Mouse (Mus musculus) adrenal gland, adult 2 months (tissue): ENCODE results near the gene Tmem216. TPM values are rescaled to one million over a fixed set of nuclear protein-coding genes. Genes with fewer than 3 reads are reported as not detected.

Experiments
- DNase-seq: peaks from one replicate; pipeline ENCODE4 v3.0.0; 2021
- polyA plus RNA-seq: library from polyadenylated mRNA; depleted of rRNA; stranded (reverse); fragments of >200 nt; gene quantifications from 2 replicates; pipeline ENCODE4 v1.2.3, GENCODE M21; 2012; rRNA removed
- total RNA-seq, 2 experiments: library from RNA; stranded (reverse); gene quantifications; 2 replicates each; pipeline ENCODE4 v1.2.3; 2021

Tmem216 gene
- total and polyA plus RNA-seq, 3 experiments, result 14.5 to 23.1 (median 16.0) TPM

DNA sequence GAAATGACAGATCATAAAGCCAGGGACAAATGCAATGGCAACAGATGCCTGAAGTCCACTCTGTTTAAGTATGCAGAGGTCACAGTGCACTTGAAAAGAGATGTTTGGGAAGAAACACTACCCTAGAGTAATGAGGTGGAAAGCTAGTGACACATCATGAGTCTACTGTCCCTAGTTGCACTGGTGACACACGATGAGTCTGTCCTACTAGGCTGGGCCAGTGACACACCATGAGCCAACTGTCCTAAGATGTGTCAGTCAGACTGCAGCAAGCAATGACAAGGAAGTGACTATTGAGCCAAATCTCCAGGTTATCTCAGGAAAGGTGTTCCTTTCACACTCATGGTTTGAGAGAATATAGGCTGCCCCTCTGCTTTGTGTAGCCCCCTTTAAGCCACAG is 60.4 kb downstream of the Tmem216 start:
- peak; percentile 69 for DNase-seq

DNA sequence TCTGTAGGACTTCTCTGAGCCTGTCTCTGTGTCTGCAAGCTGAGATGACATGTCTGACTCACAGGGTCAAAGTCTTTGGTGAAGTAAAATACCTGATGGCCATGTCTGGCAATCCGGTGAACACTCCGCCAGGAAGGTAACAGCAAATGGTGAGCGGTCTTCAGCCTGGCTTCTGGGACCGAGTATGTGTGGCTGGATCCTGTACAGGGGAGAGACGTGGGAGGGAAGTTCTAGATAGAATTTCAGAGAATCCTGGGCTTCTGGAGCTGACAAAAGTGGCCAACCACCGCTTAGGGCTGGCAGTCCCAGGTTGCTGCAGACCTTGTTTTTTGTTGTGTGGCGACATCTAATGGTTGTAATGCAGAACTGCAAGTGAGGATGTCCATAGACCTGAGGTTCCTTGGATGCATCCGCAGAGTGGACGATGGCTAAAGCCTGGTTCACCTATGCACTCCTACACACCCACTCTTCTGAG is 69.7 kb downstream of the Tmem216 start:
- peak; percentile 62 for DNase-seq

Other genes starting within 250 kb of the Tmem216 start
- gene Syt7, start 167.1 kb downstream of the Tmem216 start, total RNA-seq, result 10 to 100 TPM; 27.2 to 38.3 TPM
- 12.2 and 13.5 TPM in 2 replicates for gene Syt7, start 167.1 kb downstream of the Tmem216 start, polyA plus RNA-seq
- gene Lrrc10b, start 98.8 kb downstream of the Tmem216 start, total RNA-seq, result 1 to 10 TPM; 3.3 to 5.0 TPM
- 2.8 and 6.1 TPM in 2 replicates for gene Lrrc10b, start 98.8 kb downstream of the Tmem216 start, polyA plus RNA-seq
- gene Ppp1r32, start 73.3 kb downstream of the Tmem216 start, total RNA-seq, result under 1 TPM; 0.49 to 0.76 TPM
- 0.13 and 0.16 TPM in 2 replicates for gene Ppp1r32, start 73.3 kb downstream of the Tmem216 start, polyA plus RNA-seq
- 10 to 100 TPM; 42.1 to 51.1 TPM for gene Cpsf7, start 31.0 kb downstream of the Tmem216 start, total RNA-seq
- 25.5 and 34.2 TPM in 2 replicates for gene Cpsf7, start 31.0 kb downstream of the Tmem216 start, polyA plus RNA-seq
- gene Sdhaf2, start 30.1 kb downstream of the Tmem216 start, total RNA-seq, result 10 to 100 TPM; 68.0 to 76.1 TPM
- 10.3 and 10.7 TPM in 2 replicates for gene Sdhaf2, start 30.1 kb downstream of the Tmem216 start, polyA plus RNA-seq
- 10 to 100 TPM; 14.7 to 24.6 TPM for gene Cyb561a3, start 20.9 kb upstream of the Tmem216 start, total RNA-seq
- 34.1 and 37.2 TPM in 2 replicates for gene Cyb561a3, start 20.9 kb upstream of the Tmem216 start, polyA plus RNA-seq
- gene Tmem138, start 21.1 kb upstream of the Tmem216 start, total RNA-seq, result 1 to 10 TPM; 7.0 to 9.8 TPM
- 7.1 and 9.0 TPM in 2 replicates for gene Tmem138, start 21.1 kb upstream of the Tmem216 start, polyA plus RNA-seq
- 100 to 1,000 TPM; 255 to 264 TPM for gene Ddb1, start 49.1 kb upstream of the Tmem216 start, total RNA-seq
- gene Ddb1, start 49.1 kb upstream of the Tmem216 start, polyA plus RNA-seq, result 64.9 and 105 TPM in 2 replicates
- gene Tkfc, start 49.4 kb upstream of the Tmem216 start, total RNA-seq, result 10 to 100 TPM; 17.2 to 20.9 TPM
- 11.2 and 12.6 TPM in 2 replicates for gene Tkfc, start 49.4 kb upstream of the Tmem216 start, polyA plus RNA-seq
- under 1 TPM; 0.17 to 0.79 TPM for gene Vwce, start 78.0 kb upstream of the Tmem216 start, total RNA-seq
- gene Vwce, start 78.0 kb upstream of the Tmem216 start, polyA plus RNA-seq, result 0.18 and 0.26 TPM in 2 replicates
- not detected for gene Pga5, start 121.8 kb upstream of the Tmem216 start, total RNA-seq
- not detected in 2 replicates for gene Pga5, start 121.8 kb upstream of the Tmem216 start, polyA plus RNA-seq
- gene Vps37c, start 132.5 kb upstream of the Tmem216 start, total RNA-seq, result 10 to 100 TPM; 22.1 to 23.3 TPM
- gene Vps37c, start 132.5 kb upstream of the Tmem216 start, polyA plus RNA-seq, result 46.4 and 65.5 TPM in 2 replicates
- under 1 TPM; 0.10 to 0.14 TPM for gene Cd5, start 182.8 kb upstream of the Tmem216 start, total RNA-seq
- gene Cd5, start 182.8 kb upstream of the Tmem216 start, polyA plus RNA-seq, result 0.15 and 0.26 TPM in 2 replicates